Mouse (Mus musculus) intestine, postnatal 0 days (tissue): ENCODE measurements around the gene Sec31b. TPM values are rescaled to one million over a fixed set of nuclear protein-coding genes. Genes with fewer than 3 reads are reported as not detected.

Experiments
- ATAC-seq: fragments of 200-750 bp; cut with Nextera tagmentation; 2 replicates; pipeline ENCODE4 v1.8.0; 2017; ENCODE audit warnings: mild to moderate bottlenecking, moderate TSS enrichment, moderate library complexity
- H3K27ac ChIP-seq: fragments of 300-500 bp; sonication (generic); 2 replicates; pipeline ENCODE4 v1.5.1; 2014; ENCODE audit warnings: mild to moderate bottlenecking, low read depth, low read length, moderate library complexity
- H3K27me3 ChIP-seq: fragments of 300-500 bp; sonication (generic); replicated peaks from 2 replicates; pipeline ENCODE4 v1.6.1; 2014; ENCODE audit warnings: low read length, mixed read lengths; ENCODE audit not compliant: control insufficient read depth, insufficient read depth
- H3K36me3 ChIP-seq: fragments of 300-500 bp; sonication (generic); 2 replicates; pipeline ENCODE4 v1.6.1; 2014; ENCODE audit warnings: mild to moderate bottlenecking, moderate library complexity; ENCODE audit not compliant: control insufficient read depth, insufficient read depth
- H3K4me1 ChIP-seq: fragments of 300-500 bp; sonication (generic); replicated peaks from 2 replicates; pipeline ENCODE4 v1.6.1; 2014; ENCODE audit warnings: antibody characterized with exemption, low read length, mixed read lengths; ENCODE audit not compliant: control insufficient read depth, insufficient read depth
- H3K4me2 ChIP-seq: fragments of 300-500 bp; sonication (generic); replicated peaks from 2 replicates; pipeline ENCODE4 v1.6.1; 2014; ENCODE audit warnings: low read depth, mild to moderate bottlenecking, moderate library complexity
- H3K4me3 ChIP-seq: fragments of 300-500 bp; sonication (generic); 2 replicates; pipeline ENCODE4 v1.5.1; 2014; ENCODE audit warnings: low read depth, low read length
- H3K9ac ChIP-seq: fragments of 300-500 bp; sonication (generic); 2 replicates; pipeline ENCODE4 v1.6.1; 2014; ENCODE audit warnings: mild to moderate bottlenecking, low read depth, low read length
- H3K9me3 ChIP-seq: fragments of 300-500 bp; sonication (generic); 2 replicates; pipeline ENCODE4 v1.6.1; 2016; ENCODE audit warnings: mixed run types; ENCODE audit not compliant: control insufficient read depth
- CTCF ChIP-seq: sonication (generic); IDR thresholded peaks from 2 replicates; pipeline ENCODE4 v1.5.1; 2016; ENCODE audit warnings: low read depth, mild to moderate bottlenecking, control low read depth, antibody characterized with exemption, moderate library complexity
- WGBS: fragments of 180-500 bp; shearing (Covaris S2); extraction: QIAGEN DNeasy Blood & Tissue Kit; methylation state at CpG from one replicate; pipeline ENCODE4 v1.1.7; 2014; 5-methylcytosine and 5-hydroxymethylcytosine counted together
- polyA plus RNA-seq: library from polyadenylated mRNA; unstranded; fragments of >200 nt; fragmentation: Nextera tagmentation; extraction: Ambion mirVana; gene quantifications from 2 replicates; pipeline ENCODE4 v1.2.1, GENCODE M21; 2015

The Sec31b gene
- polyA plus RNA-seq, 1 experiment from 2014 or later = 0.12 TPM

DNA sequence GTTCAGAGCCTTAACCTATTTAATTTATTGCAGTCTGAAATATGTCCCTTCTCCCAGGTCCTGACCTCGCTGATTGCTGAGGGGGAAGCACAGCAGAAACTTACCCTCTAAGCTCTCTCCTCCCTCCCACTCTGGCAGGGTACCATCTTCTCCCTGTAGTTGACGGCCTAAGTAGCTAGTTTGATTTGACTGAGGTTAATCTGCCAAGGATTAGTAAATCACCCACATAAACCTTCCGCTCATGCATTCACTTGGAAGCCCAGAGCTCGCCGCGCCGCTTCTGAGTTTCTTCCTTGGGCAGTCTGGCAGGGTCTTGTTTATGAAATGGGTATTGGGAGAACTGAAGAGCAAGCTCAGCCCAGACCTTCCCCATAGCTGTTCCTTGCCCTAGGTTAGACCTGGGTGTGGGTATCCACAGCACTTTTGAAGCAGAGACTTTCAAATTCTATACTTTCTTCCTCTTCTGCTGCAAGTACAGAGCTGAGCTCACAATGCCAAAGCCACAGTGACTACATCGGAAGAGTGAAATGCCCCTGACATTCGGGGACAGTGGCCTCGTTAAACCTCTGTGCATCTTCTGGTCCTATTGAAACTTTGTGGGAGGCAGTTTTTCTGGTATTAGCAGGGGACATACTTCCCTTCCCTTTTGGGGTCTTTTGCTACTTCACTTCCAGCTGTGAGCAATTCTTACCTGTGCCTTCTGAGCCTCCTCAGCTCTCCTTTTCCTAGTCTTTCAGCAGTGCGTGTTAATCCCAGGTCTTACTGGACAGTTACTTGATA, 32.4 kb downstream of the Sec31b start:
- Histone ChIP-seq H3K4me1 (peaks cover 3% of the 10 kb centered on the region; the same call in 1 of the 2 replicates), H3K4me3 (no peak overlapping the region), H3K27me3 (peaks cover 56% of the 10 kb centered on the region), H3K4me2 (no peak overlapping the region), H3K36me3 (no peaks in the 10 kb centered on the region), H3K27ac (no peak overlapping the region), H3K9me3 (no peaks in the 10 kb centered on the region), H3K9ac (no peak overlapping the region)
- no peak for ATAC-seq
- WGBS = 33% methylated on average over 11 of the region's 11 CpGs
- no peak for TF ChIP-seq CTCF

DNA sequence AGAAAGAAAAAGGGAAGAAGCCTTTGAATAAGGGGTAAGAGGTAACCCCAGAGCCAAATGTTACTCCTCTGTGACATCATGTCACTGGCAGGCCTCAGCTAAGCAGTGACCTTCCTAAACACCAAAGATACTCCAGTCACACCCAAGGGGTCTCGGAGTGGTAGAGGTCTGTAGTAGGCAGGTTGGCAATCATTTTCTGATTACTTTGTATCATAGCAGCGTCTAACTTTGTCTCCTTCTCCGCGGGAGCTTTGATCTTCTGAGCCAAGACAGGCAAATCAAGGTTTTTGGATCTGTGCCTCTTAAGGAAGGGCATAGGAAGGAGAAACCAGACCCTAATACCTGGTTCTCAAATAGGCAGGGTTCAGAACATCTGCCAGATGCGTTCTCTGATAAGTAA, 33.1 kb downstream of the Sec31b start:
- Histone ChIP-seq H3K4me2 (no peak overlapping the region), H3K4me1 (peaks cover 3% of the 10 kb centered on the region; the same call in 1 of the 2 replicates), H3K36me3 (no peaks in the 10 kb centered on the region), H3K4me3 (no peak overlapping the region), H3K27me3 (peaks cover 56% of the 10 kb centered on the region), H3K9ac (no peak overlapping the region), H3K27ac (no peak overlapping the region), H3K9me3 (no peaks in the 10 kb centered on the region)
- no peak for ATAC-seq
- TF ChIP-seq CTCF = no peak
- 46% methylated on average over 5 of the region's 5 CpGs for WGBS

DNA sequence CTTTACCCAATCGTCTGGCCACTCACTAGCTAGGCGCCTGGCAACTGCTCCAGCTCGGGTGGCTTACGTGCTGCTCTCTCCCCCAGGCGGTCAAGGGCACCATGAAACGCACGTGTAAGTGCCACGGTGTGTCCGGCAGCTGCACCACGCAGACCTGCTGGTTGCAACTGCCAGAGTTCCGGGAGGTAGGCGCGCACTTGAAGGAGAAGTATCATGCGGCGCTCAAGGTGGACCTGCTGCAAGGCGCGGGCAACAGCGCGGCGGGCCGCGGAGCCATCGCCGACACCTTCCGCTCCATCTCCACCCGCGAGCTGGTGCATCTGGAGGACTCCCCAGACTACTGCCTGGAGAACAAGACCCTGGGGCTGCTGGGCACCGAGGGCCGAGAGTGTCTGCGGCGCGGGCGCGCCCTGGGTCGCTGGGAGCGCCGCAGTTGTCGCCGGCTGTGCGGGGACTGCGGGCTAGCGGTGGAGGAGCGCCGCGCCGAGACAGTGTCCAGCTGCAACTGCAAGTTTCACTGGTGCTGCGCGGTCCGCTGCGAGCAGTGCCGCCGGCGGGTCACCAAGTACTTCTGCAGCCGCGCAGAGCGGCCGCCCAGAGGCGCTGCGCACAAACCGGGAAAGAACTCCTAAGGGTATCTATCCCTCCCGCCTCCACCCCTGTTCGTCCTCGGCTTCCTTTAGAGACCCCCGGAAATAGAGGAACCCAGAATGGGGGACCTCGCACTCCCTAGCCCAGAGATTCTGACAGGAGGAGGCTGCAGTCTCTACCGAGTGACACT, 34.0 kb downstream of the Sec31b start:
- TF ChIP-seq CTCF = peak; percentile 44
- peaks cover 56% of the 10 kb centered on the region for H3K27me3 ChIP-seq
- peak overlapping the region; percentile 67 for H3K4me2 ChIP-seq
- WGBS = under 1% methylated on average over 66 of the region's 66 CpGs
- no peaks in the 10 kb centered on the region for H3K36me3 ChIP-seq
- H3K27ac ChIP-seq = no peak overlapping the region
- H3K9me3 ChIP-seq = no peaks in the 10 kb centered on the region
- H3K4me3 ChIP-seq = peak overlapping the region; percentile 38
- no peak for ATAC-seq
- H3K9ac ChIP-seq = 0 out of 2 replicates have a peak overlapping the region, but pooled peaks have one; percentile 37
- H3K4me1 ChIP-seq = peaks cover 3% of the 10 kb centered on the region; the same call in 1 of the 2 replicates

DNA sequence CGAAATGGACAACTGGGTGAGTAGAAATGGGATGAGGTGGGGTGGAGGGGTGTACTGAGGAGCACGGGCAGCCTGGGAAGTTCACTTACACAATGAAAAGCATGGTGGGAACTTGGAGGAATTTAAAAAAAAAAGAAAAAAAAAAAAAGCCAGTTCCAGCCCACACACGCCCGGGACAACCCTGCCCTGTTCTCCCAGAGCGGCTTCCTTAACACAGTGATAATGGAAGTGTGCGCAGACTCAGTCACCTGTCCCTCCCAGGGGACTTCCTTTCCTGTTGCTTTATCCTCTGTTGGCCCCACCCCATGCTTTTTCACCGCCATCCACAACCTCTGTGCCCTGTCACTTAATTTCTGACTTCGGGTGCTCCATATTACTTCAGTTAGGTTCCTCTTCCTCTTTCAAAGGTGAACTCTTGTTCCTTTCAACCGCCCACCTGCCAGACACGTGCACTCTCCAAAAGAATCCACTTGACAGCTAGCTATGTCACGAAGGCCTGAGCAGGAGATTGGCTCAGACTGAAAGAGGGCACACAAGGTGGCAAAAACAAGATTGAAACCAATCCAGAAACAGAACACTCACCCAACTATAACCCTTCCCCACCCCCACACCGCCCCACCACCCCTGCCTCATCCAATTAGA, 35.0 kb downstream of the Sec31b start:
- no peaks in the 10 kb centered on the region for H3K9me3 ChIP-seq
- no peak overlapping the region for H3K27ac ChIP-seq
- TF ChIP-seq CTCF = no peak
- peaks cover 56% of the 10 kb centered on the region for H3K27me3 ChIP-seq
- H3K36me3 ChIP-seq = no peaks in the 10 kb centered on the region
- H3K4me2 ChIP-seq = peak overlapping the region; percentile 27
- H3K9ac ChIP-seq = no peak overlapping the region
- 0 out of 2 replicates have a peak, but pooled peaks have one; percentile 28 for ATAC-seq
- 5% methylated on average over 12 of the region's 12 CpGs for WGBS
- peak overlapping the region; percentile 38; the same call in 1 of the 2 replicates for H3K4me3 ChIP-seq
- peaks cover 3% of the 10 kb centered on the region; the same call in 1 of the 2 replicates for H3K4me1 ChIP-seq

DNA sequence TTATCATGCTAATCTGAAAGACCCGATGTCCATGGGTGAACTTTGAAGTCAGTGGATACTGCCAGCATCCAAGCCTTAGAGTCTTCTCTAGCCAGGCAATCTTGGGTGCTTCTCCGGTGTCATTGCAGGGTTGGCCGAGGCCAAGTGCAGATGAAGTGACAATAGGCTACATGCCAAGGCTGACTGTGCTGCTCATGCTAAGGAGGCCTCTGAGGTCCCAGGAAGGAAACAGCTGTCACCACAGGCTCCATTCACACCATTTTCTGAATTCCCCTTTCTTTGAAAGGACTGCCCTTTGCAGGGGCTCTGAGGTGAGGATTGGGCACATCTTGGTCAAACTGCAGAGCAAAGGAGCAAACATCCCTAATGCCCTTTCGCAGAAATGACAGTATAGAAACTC, 42.9 kb downstream of the Sec31b start:
- no peaks in the 10 kb centered on the region for H3K36me3 ChIP-seq
- no peak overlapping the region for H3K27ac ChIP-seq
- WGBS = 63% methylated on average over 4 of the region's 4 CpGs
- no peak overlapping the region for H3K4me3 ChIP-seq
- no peak for ATAC-seq
- no peak overlapping the region for H3K9ac ChIP-seq
- TF ChIP-seq CTCF = no peak
- no peaks in the 10 kb centered on the region for H3K9me3 ChIP-seq
- no peaks in the 10 kb centered on the region; the same call in 1 of the 2 replicates for H3K27me3 ChIP-seq
- no peak overlapping the region for H3K4me2 ChIP-seq
- no peaks in the 10 kb centered on the region for H3K4me1 ChIP-seq

DNA sequence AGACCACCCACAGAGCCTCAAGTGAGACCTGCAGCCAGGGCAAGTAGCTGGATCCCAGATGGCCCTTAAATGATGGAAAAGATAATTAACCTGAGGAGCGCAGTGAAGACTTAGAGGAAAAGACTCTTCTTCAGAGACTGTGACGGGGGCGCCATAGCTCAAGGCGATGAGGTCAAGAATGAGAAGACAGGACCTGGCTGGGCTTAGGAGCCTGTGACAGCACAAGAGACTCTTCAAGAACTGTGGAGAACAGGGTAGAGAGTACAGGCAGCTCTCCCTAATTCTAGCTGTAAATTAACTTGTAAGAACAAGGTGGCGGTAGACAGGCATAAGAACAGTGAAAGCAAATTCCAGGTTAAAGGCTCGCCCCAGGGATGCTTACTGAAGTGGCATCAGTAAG, 43.7 kb downstream of the Sec31b start:
- H3K9ac ChIP-seq = no peak overlapping the region
- no peak overlapping the region for H3K4me2 ChIP-seq
- no peak for ATAC-seq
- H3K4me1 ChIP-seq = no peaks in the 10 kb centered on the region
- no peaks in the 10 kb centered on the region for H3K9me3 ChIP-seq
- no peak for TF ChIP-seq CTCF
- WGBS = 69% methylated on average over 6 of the region's 6 CpGs
- H3K27ac ChIP-seq = no peak overlapping the region
- no peaks in the 10 kb centered on the region for H3K36me3 ChIP-seq
- no peaks in the 10 kb centered on the region; the same call in 1 of the 2 replicates for H3K27me3 ChIP-seq
- H3K4me3 ChIP-seq = no peak overlapping the region
